Mouse (Mus musculus) cerebellum, adult 8-10 months (tissue): ENCODE data around the gene Riiad1.

Source experiments
- DNase-seq: peaks from one replicate; pipeline ENCODE4 v3.0.0; 2022

Riiad1 gene

GRCm38 (mm10) chr3:94463926-94464578 is 16.1 kb downstream of the Riiad1 start:
- no peak for DNase-seq

- DNase-seq = no peak
These were observed 20.3 kb downstream of the Riiad1 start for GRCm38 (mm10) chr3:94459834-94460233.

GRCm38 (mm10) chr3:94457055-94457454 is 23.1 kb downstream of the Riiad1 start:
- no peak for DNase-seq

- DNase-seq = peak; percentile 78
These were observed 23.6 kb downstream of the Riiad1 start for GRCm38 (mm10) chr3:94456529-94457000.

GRCm38 (mm10) chr3:94449377-94449776 is 30.8 kb downstream of the Riiad1 start:
- no peak for DNase-seq

- no peak for DNase-seq
These were observed 36.6 kb downstream of the Riiad1 start, which contains the start of gene Oaz3 for GRCm38 (mm10) chr3:94443597-94443964. Gene Oaz3, minus strand, starts transcription at chr3:94443915.

GRCm38 (mm10) chr3:94442951-94443596 is 37.1 kb downstream of the Riiad1 start, which contains the start of gene Mrpl9:
Gene Mrpl9, plus strand, starts transcription at chr3:94443318.
- DNase-seq = peak; percentile 94

GRCm38 (mm10) chr3:94441182-94441581 is 39.0 kb downstream of the Riiad1 start:
- no peak for DNase-seq

GRCm38 (mm10) chr3:94436420-94436819 is 43.7 kb downstream of the Riiad1 start:
- DNase-seq = no peak

GRCm38 (mm10) chr3:94434305-94434704 is 45.8 kb downstream of the Riiad1 start:
- no peak for DNase-seq

GRCm38 (mm10) chr3:94430980-94431379 is 49.2 kb downstream of the Riiad1 start:
- DNase-seq = no peak
